In genomic region chr4:142184852-142185532, GRCm38 (mm10) we compare ENCODE assay signal across 14 mouse cellular contexts. TPM values are rescaled to one million over a fixed set of nuclear protein-coding genes. Genes with fewer than 3 reads are reported as not detected.
DNase-seq lines count a peak whose midpoint lies in the region; ATAC-seq and TF ChIP-seq lines count a peak whose summit lies in the region.
"Had no signal": no experiment of that assay in that cellular context is flagged by ENCODE, and none has a peak within 500 bp of the region (broad histone marks: within the 10 kb centered on the region; RNA-seq: fewer than 3 reads in every experiment).

No protein-coding gene starts in this region.

- no peak overlapping the region for H3K4me2 ChIP-seq in heart, embryonic 12.5 days
- no peak overlapping the region for H3K4me2 ChIP-seq in kidney, embryonic 14.5 days (replicated peaks; ENCODE audit: low read depth, low read length)
- no peak overlapping the region for H3K4me2 ChIP-seq in liver, embryonic 16.5 days (ENCODE audit: low read depth, low read length)
- H3K4me2 ChIP-seq: embryonic facial prominence, embryonic 12.5 days had no signal

- TF ChIP-seq POLR2A in heart, adult 2 months (IDR thresholded peaks at IDR 0.05; ENCODE audit: insufficient read depth, low read depth, low read length): no peak

- peak overlapping the region; percentile 70 for H3K27ac ChIP-seq in heart, adult 2 months
- H3K27ac ChIP-seq in heart, embryonic 12.5 days (ENCODE audit: poor library complexity, severe bottlenecking): no peak overlapping the region
- H3K27ac ChIP-seq in kidney, embryonic 14.5 days (ENCODE audit: low read depth, low read length): peak overlapping the region; percentile 73; the same call in 1 of the 2 replicates
- no peak overlapping the region for H3K27ac ChIP-seq in liver, embryonic 16.5 days (ENCODE audit: low read length)
- H3K27ac ChIP-seq: embryonic facial prominence, embryonic 12.5 days; midbrain, embryonic 10.5 days had no signal

- no peak for DNase-seq in heart, adult 2 months
- peak; percentile 75 for DNase-seq in cerebellum, adult 9-11 months
- no peak for DNase-seq in layer of hippocampus, adult 9-11 months
- no peak for DNase-seq in thymus, postnatal 10 days (ENCODE audit: low spot score in 2 of 2)
- DNase-seq: lung, adult 18-20 months had no signal

- 79% methylated on average over 13 of the region's 13 CpGs for WGBS in heart, adult 2 months
- 83% methylated on average over 13 of the region's 13 CpGs for WGBS in heart, embryonic 12.5 days
- 82% methylated on average over 13 of the region's 13 CpGs for WGBS in kidney, embryonic 14.5 days
- WGBS in liver, embryonic 16.5 days (ENCODE audit: insufficient replicate concordance): 72% methylated on average over 13 of the region's 13 CpGs

- intact Hi-C loops in heart, adult 2 months (cut with DNase I): no loop called here

- ATAC-seq in heart, embryonic 12.5 days (ENCODE audit: insufficient number of reproducible peaks, low FRiP score): no peak
- no peak for ATAC-seq in kidney, embryonic 14.5 days (ENCODE audit: low FRiP score, low TSS enrichment)
- peak; percentile 62 for ATAC-seq in liver, embryonic 16.5 days (ENCODE audit: low read depth)
- no peak for ATAC-seq in erythroid progenitor cell, adult 5-6 weeks (replicated peaks; ENCODE audit: low FRiP score, poor library complexity, severe bottlenecking)
- ATAC-seq: activated CD4-positive, CD25-positive, alpha-beta regulatory T cell, adult 4 months; forebrain, embryonic 16.5 days had no signal

- no peak for TF ChIP-seq EP300 in heart, adult 2 months (IDR thresholded peaks at IDR 0.05; ENCODE audit: insufficient read depth, low read depth, low read length)

- H3K27me3 ChIP-seq in heart, adult 2 months (ENCODE audit: control insufficient read depth, insufficient read depth, low read length): no peaks in the 10 kb centered on the region
- H3K27me3 ChIP-seq in heart, embryonic 12.5 days (replicated peaks): no peaks in the 10 kb centered on the region
- no peaks in the 10 kb centered on the region for H3K27me3 ChIP-seq in kidney, embryonic 14.5 days (ENCODE audit: control insufficient read depth, insufficient read depth, low read length)
- no peaks in the 10 kb centered on the region for H3K27me3 ChIP-seq in liver, embryonic 16.5 days (ENCODE audit: control insufficient read depth, insufficient read depth, low read depth, low read length)
- H3K27me3 ChIP-seq: embryonic facial prominence, embryonic 12.5 days had no signal

- no peak for TF ChIP-seq CTCF in heart, adult 2 months (IDR thresholded peaks at IDR 0.05)

- H3K4me3 ChIP-seq in heart, adult 2 months: no peak overlapping the region
- no peak overlapping the region for H3K4me3 ChIP-seq in heart, embryonic 12.5 days
- H3K4me3 ChIP-seq in kidney, embryonic 14.5 days (ENCODE audit: low read length): no peak overlapping the region
- no peak overlapping the region for H3K4me3 ChIP-seq in liver, embryonic 16.5 days (ENCODE audit: low read depth, low read length)
- H3K4me3 ChIP-seq: embryonic facial prominence, embryonic 12.5 days; midbrain, embryonic 10.5 days had no signal

- H3K36me3 ChIP-seq in heart, adult 2 months (ENCODE audit: control insufficient read depth, insufficient read depth, low read length): no peaks in the 10 kb centered on the region
- H3K36me3 ChIP-seq in heart, embryonic 12.5 days: 0 out of 2 replicates have a peak, but pooled peaks cover 3% of the 10 kb centered on the region
- no peaks in the 10 kb centered on the region; the same call in 1 of the 2 replicates for H3K36me3 ChIP-seq in kidney, embryonic 14.5 days (ENCODE audit: control insufficient read depth, insufficient read depth, low read length)
- H3K36me3 ChIP-seq in liver, embryonic 16.5 days (ENCODE audit: control insufficient read depth, insufficient read depth): no peaks in the 10 kb centered on the region
- H3K36me3 ChIP-seq: midbrain, embryonic 10.5 days had no signal

- H3K4me1 ChIP-seq in heart, adult 2 months (ENCODE audit: control insufficient read depth, insufficient read depth, low read length): peaks cover 11% of the 10 kb centered on the region
- H3K4me1 ChIP-seq in heart, embryonic 12.5 days (replicated peaks): peaks cover 41% of the 10 kb centered on the region
- peaks cover 18% of the 10 kb centered on the region for H3K4me1 ChIP-seq in kidney, embryonic 14.5 days (ENCODE audit: control insufficient read depth, insufficient read depth, low read length)
- H3K4me1 ChIP-seq in liver, embryonic 16.5 days (ENCODE audit: control insufficient read depth, low read depth, low read length): peaks cover 3% of the 10 kb centered on the region; the same call in 1 of the 2 replicates

- no peak overlapping the region for H3K9ac ChIP-seq in heart, adult 2 months (ENCODE audit: low read depth, low read length)
- no peak overlapping the region for H3K9ac ChIP-seq in heart, embryonic 12.5 days
- no peak overlapping the region for H3K9ac ChIP-seq in kidney, embryonic 14.5 days (ENCODE audit: low read depth, low read length)
- H3K9ac ChIP-seq in liver, embryonic 16.5 days (ENCODE audit: low read depth, low read length): no peak overlapping the region
- H3K9ac ChIP-seq: embryonic facial prominence, embryonic 12.5 days had no signal

- no peaks in the 10 kb centered on the region for H3K79me2 ChIP-seq in heart, adult 2 months (replicated peaks; ENCODE audit: control insufficient read depth, insufficient read depth, low read length)

- H3K9me3 ChIP-seq in heart, embryonic 12.5 days (replicated peaks): no peaks in the 10 kb centered on the region
- H3K9me3 ChIP-seq in kidney, embryonic 14.5 days (ENCODE audit: control insufficient read depth, low read length): no peaks in the 10 kb centered on the region
- H3K9me3 ChIP-seq in liver, embryonic 16.5 days (replicated peaks; ENCODE audit: control insufficient read depth, low read length): no peaks in the 10 kb centered on the region
- H3K9me3 ChIP-seq: embryonic facial prominence, embryonic 12.5 days; midbrain, embryonic 10.5 days had no signal

RNA-seq across cellular contexts. Expression of gene Kazn, which starts 54.2 kb away (rescaled TPM):
- 1 to 10 TPM; 2.4 to 3.4 TPM for total RNA-seq in heart, adult 2 months (2021)
- 3.8 and 5.7 TPM in 2 replicates for polyA plus RNA-seq in heart, adult 2 months (2012; rRNA removed)
- 8.6 and 9.2 TPM in 2 replicates for polyA plus RNA-seq in heart, embryonic 12.5 days (2016; fragmentation: Nextera tagmentation; extraction: Ambion mirVana)
- polyA plus RNA-seq in kidney, embryonic 14.5 days (2014; fragmentation: Nextera tagmentation; extraction: Ambion mirVana): 11.3 and 12.9 TPM in 2 replicates
- polyA plus RNA-seq in liver, embryonic 16.5 days (2015; fragmentation: Nextera tagmentation; extraction: Ambion mirVana): 0.33 and 0.37 TPM in 2 replicates
- not detected in 2 replicates for total RNA-seq in erythroid progenitor cell, adult 5-6 weeks (2015; ENCODE audit: low replicate concordance)
- not detected in 2 replicates for total RNA-seq in erythroid progenitor cell, adult 5-6 weeks (2017; ENCODE audit: low replicate concordance)
- total RNA-seq: MEL had no signal
- polyA plus RNA-seq: activated CD4-positive, CD25-positive, alpha-beta regulatory T cell, adult 4 months had no signal

Comparison
In these comparisons a context has a peak if more than half of its experiments do, and no peak if none do; other contexts are left out.
1. H3K27ac ChIP-seq: peak in heart, adult 2 months (single experiment) and kidney, embryonic 14.5 days (single experiment); none in heart, embryonic 12.5 days (single experiment) and liver, embryonic 16.5 days (single experiment).